Mouse (Mus musculus) heart, postnatal 0 days (tissue): ENCODE data around the gene Ddo.

Experiments used
- CTCF ChIP-seq: IDR thresholded peaks from 2 replicates; pipeline ENCODE4 v1.5.1; 2016; ENCODE audit warnings: antibody characterized with exemption, control low read depth, low read depth
- EP300 ChIP-seq: IDR thresholded peaks from 2 replicates; pipeline ENCODE4 v1.6.1; 2016; ENCODE audit warnings: antibody characterized with exemption, low read depth

DNA sequence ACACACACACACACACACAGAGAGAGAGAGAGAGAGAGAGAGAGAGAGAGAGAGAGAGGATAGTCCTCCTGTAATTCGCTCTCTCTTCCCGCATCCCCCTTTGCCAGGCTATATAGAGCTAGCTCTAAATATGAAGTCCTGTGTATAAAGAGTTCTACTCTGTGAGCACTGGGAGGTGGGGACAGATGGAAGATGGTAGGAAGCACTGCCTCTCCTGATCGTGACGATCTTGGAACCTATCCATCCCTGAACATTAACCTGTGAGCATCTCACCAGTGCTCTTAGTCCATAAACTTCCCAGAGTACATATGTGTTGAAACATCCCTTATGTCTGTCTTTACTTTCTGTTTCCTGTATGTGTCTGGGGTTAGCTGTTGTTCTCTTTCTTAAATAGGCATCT lies 57.2 kb downstream of the Ddo start:
- TF ChIP-seq CTCF = no peak
- no peak for TF ChIP-seq EP300
